Mouse (Mus musculus) heart, adult 2 months (tissue): ENCODE results near the gene Ndufv1. TPM values are rescaled to one million over a fixed set of nuclear protein-coding genes. Genes with fewer than 3 reads are reported as not detected.

Experiments used
- DNase-seq, 2 experiments: peaks; one replicate each; pipeline ENCODE4 v3.0.0; 2021
- H3K27ac ChIP-seq: fragments of 200-600 bp; 2 replicates; pipeline ENCODE4 v1.8.1; 2022
- H3K27me3 ChIP-seq: fragments of 200-500 bp; 2 replicates; pipeline ENCODE4 v1.6.1; 2012; ENCODE audit warnings: mild to moderate bottlenecking, low read length, inconsistent platforms, mixed read lengths; ENCODE audit not compliant: control insufficient read depth, insufficient read depth
- H3K36me3 ChIP-seq: fragments of 200-500 bp; 2 replicates; pipeline ENCODE4 v1.6.1; 2012; ENCODE audit warnings: low read length, inconsistent platforms; ENCODE audit not compliant: control insufficient read depth, insufficient read depth
- H3K4me1 ChIP-seq: fragments of 200-500 bp; 2 replicates; pipeline ENCODE4 v1.6.1; 2011; ENCODE audit warnings: low read length; ENCODE audit not compliant: control insufficient read depth, insufficient read depth
- H3K4me3 ChIP-seq: fragments of 200-600 bp; 2 replicates; pipeline ENCODE4 v1.8.1; 2022
- H3K79me2 ChIP-seq: fragments of 200-500 bp; replicated peaks from 2 replicates; pipeline ENCODE4 v1.6.1; 2012; ENCODE audit warnings: mild to moderate bottlenecking, inconsistent platforms, low read length, moderate library complexity, mixed read lengths; ENCODE audit not compliant: control insufficient read depth, insufficient read depth
- H3K9ac ChIP-seq: fragments of 200-500 bp; 2 replicates; pipeline ENCODE4 v1.6.1; 2012; ENCODE audit warnings: low read depth, mild to moderate bottlenecking, control low read depth, inconsistent platforms, low read length, mixed read lengths
- CTCF ChIP-seq: fragments of 200-600 bp; IDR thresholded peaks from 2 replicates; pipeline ENCODE4 v1.8.1; 2022; ENCODE audit warnings: antibody characterized with exemption, mild to moderate bottlenecking, moderate library complexity
- EP300 ChIP-seq: fragments of 200-500 bp; IDR thresholded peaks from 2 replicates; pipeline ENCODE4 v1.6.1; 2011; ENCODE audit warnings: low read depth, low read length, control low read depth; ENCODE audit not compliant: insufficient read depth
- POLR2A ChIP-seq: fragments of 200-500 bp; IDR thresholded peaks from 2 replicates; pipeline ENCODE4 v1.6.1; 2011; ENCODE audit warnings: mild to moderate bottlenecking, low read depth, low read length, control low read depth; ENCODE audit not compliant: insufficient read depth
- WGBS: fragments of 180-500 bp; shearing (Covaris S2); methylation state at CpG from one replicate; pipeline ENCODE4 v1.1.7; 2018; 5-methylcytosine and 5-hydroxymethylcytosine counted together
- intact Hi-C: fragments of 180-260 bp; cut with DNase I; formaldehyde crosslinking; loops from one replicate; pipeline ENCODE4 v1.15.1; 2025
- polyA plus RNA-seq: library from polyadenylated mRNA; depleted of rRNA; stranded (reverse); fragments of >200 nt; gene quantifications from 2 replicates; pipeline ENCODE4 v1.2.3, GENCODE M21; 2012
- total RNA-seq, 2 experiments: library from RNA; stranded (reverse); gene quantifications; 2 replicates each; pipeline ENCODE4 v1.2.3; 2021

Ndufv1 gene
- total and polyA plus RNA-seq, 3 experiments, result 1,031 to 1,231 (median 1,078) TPM

DNA sequence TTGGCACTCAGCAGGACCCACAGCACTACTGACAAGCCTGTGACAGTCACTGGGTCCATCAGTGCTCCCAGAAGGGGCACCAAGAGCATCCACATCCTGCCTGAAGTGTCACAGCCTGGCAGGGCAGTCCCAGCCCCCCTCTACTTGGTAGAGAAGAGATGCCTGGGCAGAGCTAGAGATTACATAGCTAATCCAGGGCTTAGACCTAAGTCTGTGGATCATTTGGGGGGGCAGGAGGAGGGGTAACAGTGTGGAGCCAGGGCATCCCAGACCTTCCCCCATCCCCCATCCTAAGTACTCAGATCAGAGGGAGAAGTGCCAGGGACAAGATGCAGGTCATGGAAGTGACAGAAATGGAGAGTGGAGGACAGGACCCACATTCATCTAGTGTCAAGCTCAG is 2.2 kb upstream of the Ndufv1 start:
- Histone ChIP-seq H3K4me3 (no peak overlapping the region), H3K27me3 (no peaks in the 10 kb centered on the region), H3K9ac (no peak overlapping the region), H3K36me3 (no peaks in the 10 kb centered on the region), H3K79me2 (no peaks in the 10 kb centered on the region), H3K27ac (no peak overlapping the region), H3K4me1 (peaks cover 5% of the 10 kb centered on the region)
- intact Hi-C loops, result loop anchor here (5.0 kb wide), 3 partner anchors 82 to 292 kb away; partner anchors contain the start of genes Cdk2ap2, Grk2 and Pitpnm1
- no peak for DNase-seq
- TF ChIP-seq POLR2A (no peak), EP300 (no peak), CTCF (no peak)

DNA sequence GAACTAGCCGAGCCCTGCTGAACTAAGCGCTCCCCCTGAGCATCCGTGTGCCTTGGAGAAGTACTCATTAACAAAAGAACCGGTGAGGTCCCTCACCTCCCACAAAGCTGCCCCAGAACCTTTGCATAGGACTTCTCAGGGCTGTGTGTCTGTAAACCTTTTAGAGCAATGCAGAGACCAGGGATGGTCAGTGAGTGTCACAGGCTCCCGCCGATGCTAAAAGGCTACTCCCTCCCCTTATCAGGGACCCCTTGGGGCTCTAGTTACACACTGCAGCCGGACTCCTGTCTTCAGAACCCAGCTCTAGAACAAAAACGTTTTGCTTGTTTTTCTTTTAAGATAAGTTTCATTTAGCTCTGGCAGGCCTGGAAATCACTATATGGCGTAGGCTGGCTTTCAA is 460 bp upstream of the Ndufv1 start:
- H3K27me3 ChIP-seq, result no peaks in the 10 kb centered on the region
- H3K79me2 ChIP-seq, result no peaks in the 10 kb centered on the region
- peak overlapping the region; percentile 57; the same call in 1 of the 2 replicates for H3K27ac ChIP-seq
- peaks cover 5% of the 10 kb centered on the region for H3K4me1 ChIP-seq
- peak overlapping the region; percentile 62 for H3K9ac ChIP-seq
- DNase-seq, result no peak
- no peaks in the 10 kb centered on the region for H3K36me3 ChIP-seq
- TF ChIP-seq POLR2A (no peak), CTCF (peak; percentile 1; the same call in 1 of the 2 replicates)
- H3K4me3 ChIP-seq, result peak overlapping the region; percentile 35
- intact Hi-C loops, result loop anchor here (1.0 kb wide), 1 partner anchor 66 kb away; no protein-coding TSS in a partner anchor
- 17% methylated on average over 9 of the region's 9 CpGs for WGBS

DNA sequence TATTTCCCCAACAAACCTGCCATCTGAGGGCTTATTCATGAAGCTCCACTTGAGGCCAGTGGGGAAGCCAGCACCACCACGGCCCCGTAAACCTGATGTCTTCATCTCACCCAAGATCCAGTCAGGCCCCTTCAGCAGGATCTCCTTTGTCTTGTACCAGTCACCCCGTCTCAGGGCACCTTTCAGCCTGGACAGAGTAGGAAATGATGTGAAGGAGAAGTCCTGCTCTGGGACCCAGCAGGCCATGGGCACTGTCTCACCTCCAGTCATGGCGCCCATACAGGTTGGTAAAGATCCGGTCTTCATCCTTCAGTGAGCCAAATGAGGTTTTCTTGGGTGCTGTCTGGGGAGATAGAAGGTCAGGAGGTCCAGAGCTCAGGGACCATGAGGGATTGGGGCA is 1.5 kb downstream of the Ndufv1 start:
- H3K9ac ChIP-seq, result no peak overlapping the region
- WGBS, result 89% methylated on average over 5 of the region's 5 CpGs
- no peaks in the 10 kb centered on the region for H3K79me2 ChIP-seq
- DNase-seq, result no peak
- H3K27me3 ChIP-seq, result no peaks in the 10 kb centered on the region
- no peak overlapping the region for H3K4me3 ChIP-seq
- no peaks in the 10 kb centered on the region for H3K36me3 ChIP-seq
- TF ChIP-seq CTCF (no peak), EP300 (no peak), POLR2A (no peak)
- no peak overlapping the region for H3K27ac ChIP-seq
- H3K4me1 ChIP-seq, result peaks cover 5% of the 10 kb centered on the region
- intact Hi-C loops, result no loop called here

DNA sequence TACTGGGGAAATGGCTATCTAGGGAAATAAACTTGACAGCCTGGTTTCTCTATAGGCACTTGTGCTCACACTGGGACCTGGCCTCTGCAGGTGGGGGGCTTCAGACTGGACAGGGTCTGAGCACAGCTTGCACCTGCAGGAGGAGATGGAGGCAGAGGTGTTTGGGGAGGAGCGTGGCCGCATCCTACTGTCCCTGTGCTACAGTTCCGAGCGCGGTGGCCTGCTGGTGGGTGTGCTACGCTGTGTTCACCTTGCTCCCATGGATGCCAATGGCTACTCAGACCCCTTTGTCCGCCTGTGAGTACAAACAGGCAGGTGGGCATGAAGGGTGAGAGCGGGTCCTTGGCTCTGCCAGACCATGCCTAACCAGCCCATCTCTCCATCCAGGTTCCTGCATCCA is 6.6 kb downstream of the Ndufv1 start:
- Histone ChIP-seq H3K4me1 (peaks cover 4% of the 10 kb centered on the region; the same call in 1 of the 2 replicates), H3K36me3 (no peaks in the 10 kb centered on the region), H3K27ac (no peak overlapping the region), H3K27me3 (no peaks in the 10 kb centered on the region), H3K4me3 (no peak overlapping the region), H3K9ac (no peak overlapping the region), H3K79me2 (no peaks in the 10 kb centered on the region)
- no peak for DNase-seq
- intact Hi-C loops, result no loop called here
- WGBS, result 93% methylated on average over 8 of the region's 8 CpGs
- TF ChIP-seq POLR2A (0 out of 2 replicates have a peak, but pooled peaks have one; percentile 32), EP300 (no peak), CTCF (no peak)

DNA sequence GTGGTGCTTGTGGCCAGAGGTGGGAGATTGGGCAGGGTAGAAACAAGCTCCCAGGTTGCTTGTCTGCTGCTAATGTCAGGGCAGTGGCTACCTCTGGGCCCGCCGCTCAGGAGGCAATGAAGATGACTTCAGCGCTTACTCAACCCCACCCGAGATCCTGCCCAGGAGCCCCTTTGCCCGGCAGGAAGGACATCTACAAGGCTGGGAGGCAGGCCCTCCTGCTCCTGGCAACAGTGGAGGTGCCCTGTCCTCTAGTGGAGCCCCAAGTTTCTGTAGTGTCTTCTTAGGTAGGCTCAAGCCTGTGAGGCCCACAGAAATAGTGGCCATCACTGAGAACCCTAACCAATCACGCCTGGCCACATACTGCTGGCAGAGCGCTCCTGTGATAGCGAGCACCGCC is 7.5 kb downstream of the Ndufv1 start:
- no peak for DNase-seq
- H3K27ac ChIP-seq, result peak overlapping the region; percentile 84
- H3K27me3 ChIP-seq, result no peaks in the 10 kb centered on the region
- no peaks in the 10 kb centered on the region for H3K36me3 ChIP-seq
- H3K4me1 ChIP-seq, result peaks cover 6% of the 10 kb centered on the region; the same call in 1 of the 2 replicates
- H3K9ac ChIP-seq, result no peak overlapping the region
- no peak overlapping the region for H3K4me3 ChIP-seq
- intact Hi-C loops, result no loop called here
- WGBS, result 63% methylated on average over 9 of the region's 9 CpGs
- no peak for TF ChIP-seq EP300
- no peak for TF ChIP-seq POLR2A
- no peak for TF ChIP-seq CTCF
- no peaks in the 10 kb centered on the region for H3K79me2 ChIP-seq

- H3K9ac ChIP-seq, result peak overlapping the region; percentile 70
- peaks cover 8% of the 10 kb centered on the region for H3K4me1 ChIP-seq
- peak in 1 of 2 experiments; percentile 33 for DNase-seq
- intact Hi-C loops, result no loop called here
- H3K36me3 ChIP-seq, result no peaks in the 10 kb centered on the region
- peak overlapping the region; percentile 47; the same call in 1 of the 2 replicates for H3K4me3 ChIP-seq
- WGBS, result 61% methylated on average over 15 of the region's 15 CpGs
- peak overlapping the region; percentile 84 for H3K27ac ChIP-seq
- TF ChIP-seq POLR2A (no peak), EP300 (no peak), CTCF (no peak)
- H3K79me2 ChIP-seq, result no peaks in the 10 kb centered on the region
- no peaks in the 10 kb centered on the region for H3K27me3 ChIP-seq
These were observed 8.3 kb downstream of the Ndufv1 start for GRCm38 (mm10) chr19:4004331-4004730.
